Mouse (Mus musculus) neural tube, embryonic 12.5 days (tissue): ENCODE measurements around the gene Ubxn2a. TPM values are rescaled to one million over a fixed set of nuclear protein-coding genes. Genes with fewer than 3 reads are reported as not detected.
A peak's percentile ranks its signal among the peaks of the same experiment; 100 is the strongest.
"Not testable (repeated sequence)": the region's sequence is repeated elsewhere in the genome, so short reads cannot be mapped to it uniquely, and the experiment has no call there.

Experiments used
- ATAC-seq: fragments of 200-750 bp; cut with Nextera tagmentation; 2 replicates; pipeline ENCODE4 v1.8.0; 2017; ENCODE audit warnings: low read depth, mild to moderate bottlenecking, moderate TSS enrichment, moderate library complexity; ENCODE audit not compliant: low FRiP score
- H3K27ac ChIP-seq: fragments of 300-500 bp; sonication (generic); 2 replicates; pipeline ENCODE4 v1.5.1; 2016
- H3K27me3 ChIP-seq: fragments of 300-500 bp; sonication (generic); replicated peaks from 2 replicates; pipeline ENCODE4 v1.6.1; 2016; ENCODE audit warnings: mild to moderate bottlenecking
- H3K36me3 ChIP-seq: fragments of 300-500 bp; sonication (generic); 2 replicates; pipeline ENCODE4 v1.6.1; 2016; ENCODE audit warnings: mild to moderate bottlenecking
- H3K4me1 ChIP-seq: fragments of 300-500 bp; sonication (generic); 2 replicates; pipeline ENCODE4 v1.6.1; 2016
- H3K4me2 ChIP-seq: fragments of 300-500 bp; sonication (generic); replicated peaks from 2 replicates; pipeline ENCODE4 v1.6.1; 2016; ENCODE audit warnings: mild to moderate bottlenecking
- H3K4me3 ChIP-seq: fragments of 300-500 bp; sonication (generic); 2 replicates; pipeline ENCODE4 v1.5.1; 2016
- H3K9ac ChIP-seq: fragments of 300-500 bp; sonication (generic); 2 replicates; pipeline ENCODE4 v1.6.1; 2016; ENCODE audit warnings: mild to moderate bottlenecking
- H3K9me3 ChIP-seq: fragments of 300-500 bp; sonication (generic); 2 replicates; pipeline ENCODE4 v1.6.1; 2016; ENCODE audit warnings: mild to moderate bottlenecking
- WGBS: fragments of 180-500 bp; shearing (Covaris S2); methylation state at CpG from one replicate; pipeline ENCODE4 v1.1.7; 2016; 5-methylcytosine and 5-hydroxymethylcytosine counted together
- polyA plus RNA-seq: library from polyadenylated mRNA; unstranded; fragments of >200 nt; fragmentation: Nextera tagmentation; extraction: Ambion mirVana; gene quantifications from 2 replicates; pipeline ENCODE4 v1.2.1, GENCODE M21; 2016

Gene Ubxn2a
- polyA plus RNA-seq, 1 experiment from 2014 or later = 33.5 TPM

DNA sequence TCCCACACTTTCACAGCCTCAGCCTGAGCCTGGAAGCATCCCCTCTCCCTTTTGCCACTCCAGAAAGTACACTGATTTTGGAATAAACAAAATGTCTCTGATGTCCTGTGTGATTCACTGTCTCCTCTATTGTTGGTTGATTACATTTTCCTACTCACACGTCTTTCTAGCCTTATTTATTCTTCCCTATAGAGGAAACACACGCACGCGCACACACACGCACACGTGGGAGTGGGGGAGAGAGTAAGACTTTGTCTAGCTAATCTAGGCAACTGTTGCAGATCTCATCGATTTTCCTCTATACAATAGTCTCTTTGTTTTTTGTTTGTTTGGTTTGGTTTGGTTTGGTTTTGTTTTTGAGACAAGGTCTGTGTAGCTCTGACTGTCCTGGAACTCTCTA lies 886 bp upstream of the Ubxn2a start:
- ATAC-seq = no peak
- 89% methylated on average over 7 of the region's 7 CpGs for WGBS
- H3K9ac ChIP-seq = no peak overlapping the region
- no peaks in the 10 kb centered on the region for H3K27me3 ChIP-seq
- no peaks in the 10 kb centered on the region for H3K4me1 ChIP-seq
- no peak overlapping the region for H3K27ac ChIP-seq
- no peak overlapping the region for H3K4me2 ChIP-seq
- H3K4me3 ChIP-seq = no peak overlapping the region
- no peaks in the 10 kb centered on the region for H3K36me3 ChIP-seq
- no peaks in the 10 kb centered on the region for H3K9me3 ChIP-seq

DNA sequence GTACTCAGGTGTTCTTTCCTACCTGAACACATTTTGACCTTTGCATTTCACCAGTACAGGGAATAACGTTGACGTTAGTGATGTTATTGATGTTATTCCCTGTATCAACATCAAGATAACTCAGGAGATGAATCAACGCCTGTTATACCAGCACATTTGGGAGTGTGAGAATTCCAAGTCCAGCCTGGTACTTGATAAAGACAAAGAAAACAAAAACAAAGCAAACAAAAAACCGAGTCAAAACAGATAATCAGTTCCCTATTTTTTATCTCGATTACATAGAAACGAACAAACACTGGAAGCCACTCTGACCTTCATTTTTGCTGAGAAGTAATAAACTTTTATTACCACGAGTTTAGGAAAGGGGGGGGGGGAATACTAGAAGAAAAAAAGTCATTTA lies 1.0 kb downstream of the Ubxn2a start:
- no peak for ATAC-seq
- Histone ChIP-seq H3K4me3 (peak overlapping the region; percentile 79), H3K4me2 (peak overlapping the region; percentile 76), H3K9ac (peak overlapping the region; percentile 84; the same call in 1 of the 2 replicates), H3K4me1 (no peaks in the 10 kb centered on the region), H3K36me3 (no peaks in the 10 kb centered on the region), H3K9me3 (no peaks in the 10 kb centered on the region), H3K27me3 (no peaks in the 10 kb centered on the region), H3K27ac (no peak overlapping the region)
- WGBS = 64% methylated on average over 7 of the region's 7 CpGs

DNA sequence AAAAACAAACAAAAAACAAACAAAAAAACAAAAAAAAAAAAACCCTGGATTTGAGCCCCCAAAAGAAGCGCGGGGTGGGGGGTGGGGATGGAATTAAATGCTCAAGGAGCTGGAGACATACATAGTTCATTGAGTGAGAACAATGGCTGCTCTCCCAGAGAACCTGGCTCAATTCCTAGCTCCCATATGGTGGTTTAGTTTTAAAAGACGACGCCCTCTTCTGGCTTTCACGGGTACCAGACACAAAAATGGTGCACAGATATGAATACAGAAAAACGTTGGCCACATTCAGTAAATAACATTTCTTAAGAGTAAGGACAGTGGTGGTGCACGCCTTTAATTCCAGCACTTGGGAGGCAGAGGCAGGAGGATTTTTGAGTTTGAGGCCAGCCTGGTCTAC lies 1.6 kb downstream of the Ubxn2a start:
- WGBS = 82% methylated on average over 7 of the region's 7 CpGs
- 0 out of 2 replicates have a peak, but pooled peaks cover 2% of the 10 kb centered on the region for H3K36me3 ChIP-seq
- H3K4me2 ChIP-seq = no peak overlapping the region; the same call in 1 of the 2 replicates
- H3K27me3 ChIP-seq = no peaks in the 10 kb centered on the region
- H3K27ac ChIP-seq = no peak overlapping the region
- no peak overlapping the region for H3K4me3 ChIP-seq
- no peaks in the 10 kb centered on the region for H3K4me1 ChIP-seq
- H3K9ac ChIP-seq = no peak overlapping the region
- H3K9me3 ChIP-seq = no peaks in the 10 kb centered on the region
- ATAC-seq = no peak

DNA sequence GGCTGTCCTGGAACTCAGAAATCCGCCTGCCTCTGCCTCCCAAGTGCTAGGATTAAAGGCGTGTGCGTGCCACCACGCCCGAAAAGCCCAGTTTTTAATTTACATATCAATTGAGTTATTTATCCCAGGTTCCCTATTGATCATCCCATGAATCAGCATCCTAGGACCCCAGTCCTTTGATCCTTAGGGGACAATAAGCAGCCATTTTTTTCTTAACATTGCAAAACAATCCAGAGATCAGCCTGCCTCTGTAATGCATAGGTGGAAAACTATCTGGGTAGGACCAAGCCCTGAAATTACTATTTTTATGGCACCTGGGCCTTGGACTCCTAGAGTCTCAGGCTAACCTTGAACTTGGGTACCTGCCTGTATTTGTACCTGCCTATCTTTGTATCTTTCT lies 9.5 kb downstream of the Ubxn2a start:
- Histone ChIP-seq H3K36me3 (peaks cover 5% of the 10 kb centered on the region; the same call in 1 of the 2 replicates), H3K4me2 (no peak overlapping the region), H3K4me1 (no peaks in the 10 kb centered on the region), H3K9ac (no peak overlapping the region), H3K4me3 (no peak overlapping the region), H3K27me3 (no peaks in the 10 kb centered on the region), H3K9me3 (no peaks in the 10 kb centered on the region), H3K27ac (no peak overlapping the region)
- WGBS = 91% methylated on average over 5 of the region's 5 CpGs
- no peak for ATAC-seq

DNA sequence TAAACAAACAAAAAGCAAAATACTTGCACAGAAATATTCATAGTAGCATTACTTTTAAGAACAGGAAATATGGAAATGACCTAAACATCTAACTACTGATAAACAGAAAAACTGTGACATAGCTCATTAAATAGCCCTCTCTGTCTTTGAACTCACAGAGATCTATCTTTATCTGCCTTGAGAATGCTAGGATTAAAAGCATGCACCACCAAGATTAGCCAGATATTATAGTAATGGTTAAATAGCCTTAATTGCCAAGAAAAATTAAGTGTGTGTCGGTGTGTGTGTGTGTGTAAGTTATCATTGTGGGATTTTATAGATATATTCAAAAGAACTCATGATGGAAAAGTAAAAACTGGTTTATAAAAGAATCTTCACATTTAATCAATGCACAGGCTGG lies 17.6 kb downstream of the Ubxn2a start:
- Histone ChIP-seq H3K4me3 (no peak overlapping the region), H3K9ac (no peak overlapping the region), H3K4me1 (no peaks in the 10 kb centered on the region), H3K27ac (no peak overlapping the region), H3K36me3 (peaks cover 5% of the 10 kb centered on the region; the same call in 1 of the 2 replicates), H3K9me3 (no peaks in the 10 kb centered on the region), H3K4me2 (no peak overlapping the region), H3K27me3 (no peaks in the 10 kb centered on the region)
- ATAC-seq = no peak
- WGBS = 89% methylated on average over 1 of the region's 1 CpGs

DNA sequence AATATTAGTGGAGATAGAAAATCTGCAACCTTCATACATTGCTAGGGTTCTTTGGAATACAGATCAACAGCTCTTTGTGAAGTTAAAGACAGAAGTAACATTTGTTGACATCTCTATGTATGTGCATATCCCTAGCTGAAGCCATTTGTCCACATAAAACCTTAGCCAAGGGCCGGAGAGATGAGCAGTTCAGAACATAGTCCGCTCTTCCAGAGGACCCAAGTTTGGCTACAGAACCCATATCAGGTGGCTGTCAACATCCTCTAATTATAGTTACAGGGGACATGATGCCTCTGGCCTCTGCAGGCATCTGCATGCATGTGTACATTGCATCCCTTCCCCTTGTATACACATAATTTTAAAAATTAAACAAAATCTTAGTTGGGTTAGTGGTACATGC lies 18.3 kb downstream of the Ubxn2a start:
- no peak overlapping the region for H3K9ac ChIP-seq
- H3K27me3 ChIP-seq = no peaks in the 10 kb centered on the region
- H3K27ac ChIP-seq = no peak overlapping the region
- H3K36me3 ChIP-seq = peaks cover 4% of the 10 kb centered on the region; the same call in 1 of the 2 replicates
- H3K4me1 ChIP-seq = no peaks in the 10 kb centered on the region
- no peak overlapping the region for H3K4me3 ChIP-seq
- no peak for ATAC-seq
- WGBS = 89% methylated on average over 2 of the region's 2 CpGs
- no peaks in the 10 kb centered on the region for H3K9me3 ChIP-seq
- no peak overlapping the region for H3K4me2 ChIP-seq

DNA sequence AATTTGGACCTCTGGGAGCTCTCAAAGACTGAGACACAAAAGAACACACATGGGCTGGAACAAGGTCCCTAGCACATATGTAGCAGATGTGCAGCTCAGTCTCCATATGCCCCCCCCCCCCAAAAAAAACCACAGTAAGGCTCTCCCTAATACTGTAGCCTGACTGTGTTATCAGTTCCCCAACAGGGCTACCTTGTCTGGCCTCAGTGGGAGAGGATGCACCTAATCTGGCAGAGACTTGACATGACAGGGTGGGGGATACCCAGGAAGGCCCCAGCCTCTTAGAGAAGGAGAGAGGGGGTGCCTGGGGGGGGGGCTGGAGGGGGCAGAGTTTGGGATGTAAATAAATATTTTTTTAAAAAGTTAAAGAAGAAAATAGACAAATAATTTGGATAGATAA lies 18.8 kb downstream of the Ubxn2a start:
- no peaks in the 10 kb centered on the region for H3K9me3 ChIP-seq
- H3K4me1 ChIP-seq = no peaks in the 10 kb centered on the region
- no peaks in the 10 kb centered on the region for H3K27me3 ChIP-seq
- H3K4me3 ChIP-seq = no peak overlapping the region
- peaks cover 3% of the 10 kb centered on the region; the same call in 1 of the 2 replicates for H3K36me3 ChIP-seq
- ATAC-seq = no peak
- no peak overlapping the region for H3K4me2 ChIP-seq
- H3K9ac ChIP-seq = no peak overlapping the region
- no peak overlapping the region for H3K27ac ChIP-seq

DNA sequence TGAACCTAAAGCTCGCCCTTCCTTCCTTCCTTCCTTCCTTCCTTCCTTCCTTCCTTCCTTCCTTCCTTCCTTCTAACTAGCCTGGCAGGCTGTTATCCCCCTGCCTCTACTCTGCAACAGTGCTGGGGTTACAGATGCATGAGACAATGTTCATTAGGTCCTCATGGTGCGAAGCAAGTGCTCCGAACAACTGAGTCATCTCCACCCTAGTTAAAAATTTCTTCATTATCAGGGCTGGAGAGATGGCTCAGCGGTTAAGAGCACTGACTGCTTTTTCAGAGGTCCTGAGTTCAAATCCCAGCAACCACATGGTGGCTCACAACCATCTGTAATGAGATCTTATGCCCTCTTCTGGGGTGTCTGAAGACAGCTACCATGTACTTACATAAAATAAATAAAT lies 20.9 kb downstream of the Ubxn2a start:
- not testable (repeated sequence) for H3K9me3 ChIP-seq, H3K4me1 ChIP-seq, H3K27ac ChIP-seq, H3K4me3 ChIP-seq, H3K27me3 ChIP-seq, ATAC-seq, H3K4me2 ChIP-seq, H3K9ac ChIP-seq
- 96% methylated on average over 4 of the region's 4 CpGs for WGBS
- H3K36me3 ChIP-seq = peaks cover 10% of the 10 kb centered on the region

DNA sequence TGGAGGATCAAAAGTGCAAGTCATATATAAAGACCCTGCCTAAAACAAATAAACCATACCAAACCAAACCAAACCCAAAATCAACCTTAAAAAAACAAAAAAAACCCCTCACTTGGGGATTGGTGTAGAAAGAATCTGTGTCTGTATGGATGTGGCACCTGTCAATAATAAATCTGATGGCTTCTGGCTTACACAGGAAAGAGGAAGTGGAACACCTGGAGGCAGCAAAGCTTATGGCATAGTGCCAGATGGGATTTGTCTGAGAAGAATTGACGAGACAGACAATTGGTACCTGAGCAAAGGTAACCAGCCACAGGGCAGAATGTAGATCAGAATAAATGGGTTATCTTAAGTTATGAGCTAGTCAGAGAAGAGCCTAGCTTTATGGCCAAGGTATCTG lies 22.4 kb downstream of the Ubxn2a start:
- Histone ChIP-seq H3K9ac (no peak overlapping the region), H3K27me3 (no peaks in the 10 kb centered on the region), H3K9me3 (no peaks in the 10 kb centered on the region), H3K4me2 (no peak overlapping the region), H3K36me3 (peaks cover 15% of the 10 kb centered on the region), H3K27ac (no peak overlapping the region), H3K4me1 (no peaks in the 10 kb centered on the region), H3K4me3 (no peak overlapping the region)
- 88% methylated on average over 1 of the region's 1 CpGs for WGBS
- no peak for ATAC-seq

DNA sequence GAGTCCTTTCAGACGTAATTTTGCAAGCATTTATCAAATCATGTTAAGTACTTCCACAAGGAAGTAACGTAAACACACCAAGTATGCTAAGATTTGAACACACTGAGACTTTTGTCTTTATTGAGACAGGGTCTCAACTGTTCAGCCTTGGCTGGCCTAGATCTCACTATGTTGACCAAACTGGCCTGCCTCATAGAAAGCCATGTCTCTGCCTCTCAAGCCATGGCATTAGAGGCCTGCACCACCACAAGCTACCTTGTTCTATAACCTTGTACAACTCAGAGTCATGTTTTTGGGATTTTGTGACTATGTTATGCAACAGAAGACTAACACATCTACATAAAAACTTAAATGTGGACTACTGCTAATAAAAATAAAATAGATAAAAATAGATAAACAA lies 25.4 kb downstream of the Ubxn2a start:
- Histone ChIP-seq H3K36me3 (peaks cover 28% of the 10 kb centered on the region), H3K27me3 (no peaks in the 10 kb centered on the region), H3K4me3 (no peak overlapping the region), H3K27ac (no peak overlapping the region), H3K4me2 (no peak overlapping the region), H3K4me1 (no peaks in the 10 kb centered on the region), H3K9ac (no peak overlapping the region), H3K9me3 (no peaks in the 10 kb centered on the region)
- 94% methylated on average over 2 of the region's 2 CpGs for WGBS
- ATAC-seq = no peak

DNA sequence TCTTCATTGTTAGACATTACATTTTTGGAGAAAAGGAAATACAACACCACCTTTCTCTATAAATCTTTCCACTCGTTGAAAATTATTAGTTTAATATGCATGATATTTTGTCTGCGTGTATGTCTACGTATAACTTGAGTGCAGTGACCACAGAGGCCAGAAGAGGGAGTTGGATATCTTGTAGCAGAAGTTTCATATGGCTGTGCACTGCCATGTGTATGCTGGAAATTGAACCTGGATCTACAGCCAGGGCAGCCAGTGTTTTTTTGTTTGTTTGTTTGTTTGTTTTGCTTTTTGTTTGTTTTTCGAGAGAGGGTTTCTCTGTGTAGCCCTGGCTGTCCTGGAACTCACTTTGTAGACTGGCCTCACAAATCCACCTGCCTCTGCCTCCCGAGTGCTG lies 28.5 kb downstream of the Ubxn2a start:
- no peaks in the 10 kb centered on the region for H3K9me3 ChIP-seq
- no peak overlapping the region for H3K4me2 ChIP-seq
- peaks cover under 1% of the 10 kb centered on the region; the same call in 1 of the 2 replicates for H3K27me3 ChIP-seq
- H3K9ac ChIP-seq = no peak overlapping the region
- H3K27ac ChIP-seq = no peak overlapping the region
- 96% methylated on average over 5 of the region's 5 CpGs for WGBS
- no peak for ATAC-seq
- H3K4me3 ChIP-seq = no peak overlapping the region
- peaks cover 1% of the 10 kb centered on the region for H3K4me1 ChIP-seq
- peaks cover 28% of the 10 kb centered on the region for H3K36me3 ChIP-seq

DNA sequence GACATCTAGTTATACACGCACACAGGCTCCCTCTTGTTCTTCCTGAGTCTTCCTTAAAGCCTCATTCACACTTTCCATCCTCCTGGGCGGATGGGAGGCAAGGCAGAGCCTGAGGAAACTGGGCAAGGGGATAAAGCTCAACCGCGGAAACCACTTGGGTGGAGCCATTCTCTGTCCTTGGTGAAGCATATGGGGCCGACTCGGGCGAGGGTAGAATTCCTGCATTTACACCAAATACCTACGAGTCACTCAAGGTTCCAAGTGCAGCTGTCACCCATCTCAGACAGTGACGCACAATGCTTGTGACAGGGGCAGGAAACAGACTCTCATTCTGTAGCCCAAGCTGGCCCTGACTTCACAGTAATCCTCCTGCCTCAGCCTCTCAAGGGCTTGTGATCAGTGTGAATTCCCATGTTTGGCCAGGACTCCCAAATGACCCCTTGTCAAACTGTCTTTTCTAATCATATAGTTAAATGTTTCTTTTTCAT lies 29.2 kb downstream of the Ubxn2a start:
- ATAC-seq = no peak
- WGBS = 84% methylated on average over 9 of the region's 9 CpGs
- H3K27ac ChIP-seq = no peak overlapping the region

DNA sequence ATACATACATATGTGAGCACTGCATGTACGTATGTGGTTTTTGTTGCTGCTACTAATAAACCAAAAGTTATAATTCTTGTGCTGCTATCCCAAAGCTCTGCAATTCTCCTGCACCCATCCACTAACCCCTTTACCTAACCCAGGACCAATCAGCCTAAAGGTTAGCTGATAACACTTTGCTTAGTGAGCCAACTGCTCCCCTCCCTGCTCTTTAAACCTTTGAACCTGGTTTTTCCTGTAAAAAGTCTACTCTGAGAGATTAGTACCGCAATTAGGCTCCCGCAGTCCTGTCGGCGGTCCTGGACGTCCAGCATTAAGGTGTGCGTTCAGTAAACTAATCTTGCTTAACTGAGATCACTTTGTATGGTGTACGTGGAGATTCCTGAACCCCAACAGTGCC lies 31.9 kb downstream of the Ubxn2a start:
- no peaks in the 10 kb centered on the region for H3K9me3 ChIP-seq
- no peak overlapping the region for H3K27ac ChIP-seq
- no peak overlapping the region for H3K9ac ChIP-seq
- peaks cover 12% of the 10 kb centered on the region for H3K36me3 ChIP-seq
- peaks cover 10% of the 10 kb centered on the region for H3K27me3 ChIP-seq
- H3K4me3 ChIP-seq = no peak overlapping the region
- H3K4me2 ChIP-seq = no peak overlapping the region
- 91% methylated on average over 8 of the region's 8 CpGs for WGBS
- H3K4me1 ChIP-seq = peaks cover 7% of the 10 kb centered on the region
- ATAC-seq = no peak

More for the DNA sequence above, 29.2 kb downstream of the Ubxn2a start:
- peaks cover 7% of the 10 kb centered on the region for H3K4me1 ChIP-seq
- H3K4me2 ChIP-seq = no peak overlapping the region
- H3K36me3 ChIP-seq = peaks cover 28% of the 10 kb centered on the region
- H3K9me3 ChIP-seq = no peaks in the 10 kb centered on the region
- H3K9ac ChIP-seq = no peak overlapping the region
- peaks cover 7% of the 10 kb centered on the region for H3K27me3 ChIP-seq
- no peak overlapping the region for H3K4me3 ChIP-seq
